Mouse (Mus musculus) urinary bladder, postnatal 10 days (tissue): Measurements from ENCODE around the gene Ndc1.

Experiments
- DNase-seq: peaks from one replicate; pipeline ENCODE4 v3.0.0; 2022; ENCODE audit warnings: low spot score

Ndc1 gene

DNA sequence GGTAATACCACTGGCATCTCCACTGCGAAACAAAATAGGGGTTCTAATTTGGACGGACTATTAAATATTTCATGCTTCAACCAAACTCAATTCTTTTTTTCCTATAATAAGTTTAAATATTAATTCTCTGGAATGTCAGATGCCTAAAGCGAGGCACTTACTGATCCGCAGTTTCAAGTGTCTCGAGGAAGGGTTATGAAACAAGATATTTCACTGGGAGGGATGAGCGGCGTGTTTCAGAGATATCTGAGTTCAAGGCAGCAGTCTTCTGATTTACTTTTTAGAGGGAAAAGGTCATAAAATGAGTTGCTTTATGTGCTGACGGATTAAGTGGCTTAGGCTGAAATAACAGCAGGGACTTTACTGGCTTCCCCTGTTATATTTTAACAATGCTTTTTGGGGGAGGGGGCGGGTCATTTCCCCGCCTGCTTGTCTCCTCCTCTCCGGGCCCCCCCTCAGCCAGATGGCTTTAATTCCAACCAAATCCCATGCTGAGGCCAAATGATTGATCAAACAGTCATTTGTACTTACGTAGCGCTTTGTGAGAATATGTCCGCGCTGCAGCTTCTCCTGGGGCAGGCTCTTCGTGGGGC is 75.4 kb downstream of the Ndc1 start:
- no peak for DNase-seq

DNA sequence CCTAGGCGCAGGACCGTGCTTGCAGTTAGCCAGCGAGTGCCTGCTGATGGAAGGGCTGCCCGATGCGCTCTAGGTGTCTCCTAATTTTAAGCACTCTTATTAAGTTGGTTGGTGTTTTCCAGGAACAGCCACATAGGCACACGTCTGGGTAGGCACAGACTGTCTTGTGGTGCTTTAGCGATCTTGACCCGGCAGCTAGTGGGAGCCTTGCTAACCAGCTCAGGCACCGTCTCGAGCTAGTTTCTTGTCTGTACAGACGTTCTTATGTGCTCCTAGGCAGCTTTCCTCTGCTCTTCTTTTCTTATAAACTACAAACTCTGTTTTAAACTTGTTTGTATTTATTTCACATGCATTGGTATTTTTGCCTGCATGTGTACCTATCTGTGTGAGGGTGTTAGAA is 76.0 kb downstream of the Ndc1 start:
- DNase-seq, result no peak

GRCm38 (mm10) chr4:107448481-107448880 is 80.9 kb downstream of the Ndc1 start:
- DNase-seq, result no peak

GRCm38 (mm10) chr4:107449519-107449918 is 81.9 kb downstream of the Ndc1 start:
- no peak for DNase-seq

GRCm38 (mm10) chr4:107452266-107453015 is 84.9 kb downstream of the Ndc1 start:
- no peak for DNase-seq

DNA sequence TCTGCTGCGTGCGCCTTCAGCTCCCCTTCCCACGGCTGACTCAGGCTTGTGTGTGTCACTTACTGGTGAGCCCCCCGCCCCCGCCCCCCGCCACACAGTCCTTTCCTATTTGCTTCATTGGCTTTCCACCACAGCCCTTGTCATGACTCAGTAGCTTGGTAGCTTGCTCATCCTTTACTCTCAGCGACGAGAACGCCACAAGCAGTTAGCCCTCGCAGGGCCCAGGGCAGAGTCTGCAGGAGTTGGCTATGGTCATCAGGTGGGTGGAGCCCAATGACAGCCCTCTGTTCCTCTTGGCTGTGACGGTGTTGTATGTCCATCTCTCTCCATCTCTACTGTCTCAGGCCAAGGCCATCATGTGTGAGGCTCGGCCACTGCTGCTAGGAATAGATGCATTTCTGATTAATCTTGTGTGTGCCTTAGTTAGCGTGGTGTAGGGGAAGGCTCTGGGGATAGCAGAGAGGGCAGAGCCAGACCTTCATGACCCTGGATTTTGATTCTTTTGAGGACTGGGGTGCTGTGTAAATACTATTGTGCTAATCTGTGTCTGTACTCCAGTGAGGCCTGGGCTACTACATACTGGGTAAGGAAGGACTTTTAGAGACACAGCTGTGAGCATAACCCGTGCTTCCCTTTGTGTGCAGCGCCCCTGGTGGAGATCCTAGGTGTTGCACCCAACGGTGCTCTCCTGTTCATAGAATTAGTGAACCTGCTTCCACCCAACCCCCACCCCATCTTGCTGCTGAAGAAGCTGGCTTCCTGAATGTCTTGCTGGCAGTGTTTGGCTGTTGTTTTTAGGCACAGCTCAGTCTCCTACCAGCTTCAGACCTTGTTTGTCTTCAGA is 85.8 kb downstream of the Ndc1 start:
- peak; percentile 71 for DNase-seq

DNA sequence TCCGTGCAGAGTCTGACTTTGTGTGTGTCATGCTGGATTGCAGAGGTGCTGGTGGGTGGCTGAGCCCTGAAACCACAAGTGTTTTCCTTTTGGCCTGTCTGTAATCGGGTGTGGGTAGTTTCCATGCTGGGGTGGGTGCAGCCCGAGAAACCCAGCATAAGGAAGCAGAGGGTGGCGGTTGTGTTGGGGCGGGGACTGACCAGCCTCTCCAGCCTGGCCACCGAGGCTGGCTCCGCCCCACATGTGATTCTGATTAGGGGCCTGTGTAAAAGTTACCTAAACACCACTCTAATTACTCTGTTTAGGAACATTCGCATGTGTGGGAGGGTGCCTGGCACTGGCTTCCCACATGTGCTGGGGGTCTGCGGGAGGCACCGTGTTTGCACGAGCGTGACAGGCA is 90.0 kb downstream of the Ndc1 start:
- no peak for DNase-seq

- no peak for DNase-seq
Measured at GRCm38 (mm10) chr4:107458907-107459306, 91.3 kb downstream of the Ndc1 start.

- no peak for DNase-seq
Measured at GRCm38 (mm10) chr4:107459461-107459860, 91.9 kb downstream of the Ndc1 start.

GRCm38 (mm10) chr4:107460468-107460867 is 92.9 kb downstream of the Ndc1 start:
- DNase-seq, result no peak
